8 mouse cellular contexts compared by ENCODE assay signal in the genomic region with DNA sequence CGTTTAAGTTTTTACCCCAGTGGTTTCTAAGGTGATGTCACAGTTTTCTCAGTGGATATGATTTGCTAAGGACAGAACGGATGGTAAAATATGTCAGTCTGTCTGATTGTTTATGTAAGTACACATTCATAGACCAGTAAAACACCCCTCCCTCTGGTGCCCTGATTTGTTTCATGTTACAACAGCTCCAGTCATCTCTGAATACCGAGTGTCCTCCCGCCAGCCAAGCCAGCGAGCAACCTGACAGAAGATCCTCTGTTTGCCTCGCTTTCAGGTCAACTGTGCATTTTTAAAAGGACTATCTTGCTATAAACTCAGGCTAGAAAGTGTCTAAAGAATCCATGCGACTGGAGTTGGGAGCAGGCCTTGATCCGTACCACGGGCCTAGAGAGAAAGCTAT. TPM values are rescaled to one million over a fixed set of nuclear protein-coding genes. Genes with fewer than 3 reads are reported as not detected.
A peak's percentile ranks its signal among the peaks of the same experiment; 100 is the strongest.
DNase-seq lines count a peak whose midpoint lies in the region; ATAC-seq and TF ChIP-seq lines count a peak whose summit lies in the region.

No protein-coding gene starts in this region.

- H3K36me3 ChIP-seq in intestine, embryonic 14.5 days (ENCODE audit: control insufficient read depth, insufficient read depth, low read length) = no peaks in the 10 kb centered on the region
- no peaks in the 10 kb centered on the region for H3K36me3 ChIP-seq in intestine, embryonic 16.5 days (ENCODE audit: control insufficient read depth, insufficient read depth, low read length)
- no peaks in the 10 kb centered on the region for H3K36me3 ChIP-seq in limb, embryonic 14.5 days (ENCODE audit: control insufficient read depth, insufficient read depth, low read length)

- H3K4me2 ChIP-seq in intestine, embryonic 14.5 days (ENCODE audit: low read length) = no peak overlapping the region
- H3K4me2 ChIP-seq in intestine, embryonic 16.5 days (ENCODE audit: low read depth, low read length) = no peak overlapping the region
- peak overlapping the region; percentile 51; the same call in 1 of the 2 replicates for H3K4me2 ChIP-seq in limb, embryonic 14.5 days (replicated peaks; ENCODE audit: low read depth, low read length, severe bottlenecking)

- no peak overlapping the region for H3K9ac ChIP-seq in intestine, embryonic 14.5 days (ENCODE audit: low read length)
- H3K9ac ChIP-seq in intestine, embryonic 16.5 days (ENCODE audit: low read depth, low read length) = no peak overlapping the region
- no peak overlapping the region for H3K9ac ChIP-seq in limb, embryonic 14.5 days (ENCODE audit: low read depth, low read length, severe bottlenecking)

- H3K27ac ChIP-seq in intestine, embryonic 14.5 days (ENCODE audit: low read depth) = no peak overlapping the region
- no peak overlapping the region for H3K27ac ChIP-seq in intestine, embryonic 16.5 days (ENCODE audit: low read length)
- peak overlapping the region; percentile 72; the same call in 1 of the 2 replicates for H3K27ac ChIP-seq in limb, embryonic 14.5 days (replicated peaks; ENCODE audit: low read depth, low read length)

- ATAC-seq in intestine, embryonic 14.5 days (replicated peaks; ENCODE audit: low FRiP score, low TSS enrichment, low read depth) = no peak
- no peak for ATAC-seq in intestine, embryonic 16.5 days
- no peak for ATAC-seq in limb, embryonic 14.5 days (ENCODE audit: low FRiP score, low read depth)
- ATAC-seq in activated CD4-positive, CD25-positive, alpha-beta regulatory T cell, adult 4 months = no peak

- no peak overlapping the region for H3K4me3 ChIP-seq in intestine, embryonic 14.5 days (ENCODE audit: low read depth, low read length)
- no peak overlapping the region for H3K4me3 ChIP-seq in intestine, embryonic 16.5 days (ENCODE audit: low read length)
- H3K4me3 ChIP-seq in limb, embryonic 14.5 days (replicated peaks; ENCODE audit: low read length) = no peak overlapping the region

- WGBS in intestine, embryonic 14.5 days = 59% methylated on average over 9 of the region's 9 CpGs
- 62% methylated on average over 9 of the region's 9 CpGs for whole genome bisulfite sequencing in intestine, embryonic 16.5 days
- WGBS in limb, embryonic 14.5 days = 54% methylated on average over 9 of the region's 9 CpGs

- DNase-seq in embryo, embryonic 10.5 days (ENCODE audit: low spot score) = peak; percentile 26
- DNase-seq in embryo, embryonic 11 days = no peak
- peak; percentile 49 for DNase-seq in intestine, embryonic 14.5 days (ENCODE audit: low spot score)
- DNase-seq in brain, adult 2 months (ENCODE audit: low read depth, low spot score) = peak; percentile 24
- no peak for DNase-seq in limb, embryonic 14.5 days (ENCODE audit: low spot score)
- no peak for DNase-seq in thymus, postnatal 25 days

- H3K27me3 ChIP-seq in intestine, embryonic 14.5 days (replicated peaks; ENCODE audit: control insufficient read depth, insufficient read depth, low read length) = no peaks in the 10 kb centered on the region
- H3K27me3 ChIP-seq in intestine, embryonic 16.5 days (replicated peaks; ENCODE audit: control insufficient read depth, insufficient read depth, low read length) = no peaks in the 10 kb centered on the region
- H3K27me3 ChIP-seq in limb, embryonic 14.5 days (ENCODE audit: control insufficient read depth, insufficient read depth, low read length) = no peaks in the 10 kb centered on the region

- no peaks in the 10 kb centered on the region for H3K9me3 ChIP-seq in intestine, embryonic 14.5 days (ENCODE audit: control insufficient read depth, low read length)
- no peaks in the 10 kb centered on the region for H3K9me3 ChIP-seq in intestine, embryonic 16.5 days (ENCODE audit: control insufficient read depth, low read length)
- 0 out of 2 replicates have a peak, but pooled peaks cover 3% of the 10 kb centered on the region for H3K9me3 ChIP-seq in limb, embryonic 14.5 days (ENCODE audit: control insufficient read depth, low read length)

- TF ChIP-seq POLR2A in limb, embryonic 14.5 days (IDR thresholded peaks at IDR 0.05; ENCODE audit: borderline replicate concordance, extremely low read depth, insufficient read depth, insufficient read length) = no peak

- H3K4me1 ChIP-seq in intestine, embryonic 14.5 days (replicated peaks; ENCODE audit: control insufficient read depth, insufficient read depth, low read length) = no peaks in the 10 kb centered on the region
- H3K4me1 ChIP-seq in intestine, embryonic 16.5 days (ENCODE audit: control insufficient read depth, insufficient read depth, low read length) = peaks cover 5% of the 10 kb centered on the region; the same call in 1 of the 2 replicates
- H3K4me1 ChIP-seq in limb, embryonic 14.5 days (ENCODE audit: control insufficient read depth, insufficient read depth, low read length) = no peaks in the 10 kb centered on the region

RNA-seq across cellular contexts. Expression of a gene that starts 0.6 kb away (rescaled TPM):
- 0.43 and 0.53 TPM in 2 replicates for polyA plus RNA-seq in intestine, embryonic 14.5 days (2014; fragmentation: Nextera tagmentation; extraction: Ambion mirVana)
- 0.38 TPM in 2 replicates for polyA plus RNA-seq in intestine, embryonic 16.5 days (2015; fragmentation: Nextera tagmentation; extraction: Ambion mirVana)
- polyA plus RNA-seq in limb, embryonic 14.5 days (2012; rRNA removed) = 1.7 and 2.3 TPM in 2 replicates
- polyA plus RNA-seq in limb, embryonic 14.5 days (2014; fragmentation: Nextera tagmentation; extraction: Ambion mirVana) = 2.1 and 2.9 TPM in 2 replicates
- not detected for polyA plus RNA-seq in activated CD4-positive, CD25-positive, alpha-beta regulatory T cell, adult 4 months (2017; shearing (Covaris generic))

Comparison
In these comparisons a context has a peak if more than half of its experiments do, and no peak if none do; other contexts are left out.
1. DNase-seq: peak in embryo, embryonic 10.5 days (single experiment), intestine, embryonic 14.5 days (single experiment) and brain, adult 2 months (single experiment); none in embryo, embryonic 11 days (single experiment), limb, embryonic 14.5 days (single experiment) and thymus, postnatal 25 days (single experiment).